Mouse (Mus musculus) adrenal gland, postnatal 25 days (tissue): ENCODE measurements around the gene Nxnl2. TPM values are rescaled to one million over a fixed set of nuclear protein-coding genes. Genes with fewer than 3 reads are reported as not detected.

ENCODE experiments used
- microRNA-seq, 2 experiments: library from miRNA; unstranded; fragments of <30 nt; microRNA quantifications; one replicate each; pipeline ENCODE4 v1.2.0; 2021
- total RNA-seq: library from RNA; stranded (reverse); gene quantifications from 2 replicates; pipeline ENCODE4 v1.2.3, GENCODE M21; 2021

Gene Nxnl2
- total RNA-seq, 1 experiment from 2014 or later: 0.30 TPM

Small RNA genes within 50 kb of the gene (microRNA-seq; reads per million reads assigned to microRNA genes)
- 0 reads per million in 2 experiments for gene Gm44341

Other genes starting within 250 kb of the Nxnl2 start
- gene Spin1, start 70.1 kb upstream of the Nxnl2 start, total RNA-seq: 59.2 and 72.5 TPM in 2 replicates
- gene S1pr3, start 237.6 kb downstream of the Nxnl2 start, total RNA-seq: 12.2 and 16.1 TPM in 2 replicates